Mouse (Mus musculus): ENCODE results near the gene Bin2.

DNA sequence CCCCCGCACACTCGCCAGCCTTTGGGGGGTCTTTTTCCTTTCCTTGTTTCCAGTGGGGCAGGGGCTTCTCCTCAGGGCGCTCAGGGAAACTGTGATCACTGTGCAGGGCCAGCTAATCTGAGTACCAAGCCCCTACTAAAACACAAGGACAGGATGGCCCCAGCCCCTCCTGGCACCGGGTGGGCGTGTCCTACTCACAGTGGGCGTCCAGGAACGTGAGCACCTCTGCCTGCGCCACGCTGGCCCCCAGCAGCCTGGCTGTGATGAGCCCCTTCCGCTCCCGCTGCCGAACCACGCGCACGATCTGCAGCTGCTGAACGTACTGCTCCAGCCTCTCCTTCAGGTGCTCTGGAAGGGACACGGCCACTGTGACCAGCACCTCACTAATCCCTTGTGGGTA, 34.6 kb upstream of the Bin2 start:
- TF ChIP-seq CTCF (IDR thresholded peaks at IDR 0.05; ENCODE audit: control insufficient read depth, insufficient read depth, insufficient read length) (no peak), CEBPB (IDR thresholded peaks at IDR 0.05; ENCODE audit: low read depth) (no peak), MYOG (IDR thresholded peaks at IDR 0.05; ENCODE audit: control insufficient read depth, extremely low read depth, insufficient read length) (no peak), USF1 (IDR thresholded peaks at IDR 0.05; ENCODE audit: low read depth) (no peak), MYOD1 (IDR thresholded peaks at IDR 0.05; ENCODE audit: control insufficient read depth, insufficient read length, low read depth) (no peak), MAX (IDR thresholded peaks at IDR 0.05) (no peak)

Data from C2C12 (cell line).